Mouse (Mus musculus) kidney, postnatal 14 days (tissue): ENCODE measurements around the gene Pigv.

Experiments used
- DNase-seq: peaks from one replicate; pipeline ENCODE4 v3.0.0; 2022; ENCODE audit warnings: mixed read lengths

Pigv gene

GRCm38 (mm10) chr4:133613026-133613425 lies 59.4 kb downstream of the Pigv start:
- DNase-seq, result no peak

DNA sequence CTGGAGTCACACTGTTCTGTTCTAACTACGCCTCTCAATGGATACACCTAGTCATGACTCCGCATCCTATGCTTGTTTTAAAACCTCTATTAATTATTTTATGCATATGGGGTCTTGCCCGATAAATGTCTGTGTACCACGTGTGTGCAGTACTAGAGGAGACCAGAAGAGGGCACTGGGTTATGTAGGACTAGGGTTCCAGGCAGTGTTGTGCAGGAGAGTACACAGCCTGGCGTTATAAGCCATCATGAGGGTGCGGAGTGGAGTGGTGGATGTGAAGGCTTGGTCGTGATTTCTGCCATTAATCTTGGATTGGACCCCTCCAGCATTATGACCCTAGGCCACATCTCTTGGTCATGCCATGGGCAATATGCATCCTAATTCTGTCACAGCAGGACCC lies 60.0 kb downstream of the Pigv start:
- DNase-seq, result no peak

DNA sequence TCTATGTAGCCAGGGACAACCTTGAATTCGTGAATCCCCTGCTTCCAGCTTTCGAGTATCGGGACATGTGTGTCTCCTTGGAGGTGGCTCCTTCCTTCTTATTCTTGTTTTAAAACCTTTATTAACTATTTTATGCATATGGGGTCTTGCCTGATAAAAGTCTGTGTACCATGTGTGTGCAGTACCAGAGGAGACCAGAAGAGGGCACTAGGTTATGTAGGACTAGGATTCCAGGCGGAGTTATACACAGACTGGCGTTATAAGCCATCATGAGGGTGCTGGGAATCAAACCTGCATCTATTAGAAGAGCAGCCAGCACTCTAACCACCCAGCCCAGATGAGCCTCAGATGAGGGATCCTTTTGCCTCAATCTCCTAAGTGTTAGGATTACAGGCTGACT lies 60.6 kb downstream of the Pigv start:
- no peak for DNase-seq
